Mouse (Mus musculus): ENCODE measurements around the gene Btbd11. TPM values are rescaled to one million over a fixed set of nuclear protein-coding genes. Genes with fewer than 3 reads are reported as not detected.
A peak's percentile ranks its signal among the peaks of the same experiment; 100 is the strongest.

Gene Btbd11
- total RNA-seq (2021): 1 to 10 TPM; 5.3 to 6.0 TPM
- long read RNA-seq, experiment 1, full-length matches to known transcripts: 2 of 3 reads
- long read RNA-seq, experiment 1, partial matches to known transcripts: 1 of 3 reads
- long read RNA-seq, experiment 1, other reads (novel, unspliced or antisense): 0 of 3 reads
- long read RNA-seq, experiment 2, full-length matches to known transcripts: 2 of 3 reads
- long read RNA-seq, experiment 2, partial matches to known transcripts: 1 of 3 reads
- long read RNA-seq, experiment 2, other reads (novel, unspliced or antisense): 0 of 3 reads

DNA sequence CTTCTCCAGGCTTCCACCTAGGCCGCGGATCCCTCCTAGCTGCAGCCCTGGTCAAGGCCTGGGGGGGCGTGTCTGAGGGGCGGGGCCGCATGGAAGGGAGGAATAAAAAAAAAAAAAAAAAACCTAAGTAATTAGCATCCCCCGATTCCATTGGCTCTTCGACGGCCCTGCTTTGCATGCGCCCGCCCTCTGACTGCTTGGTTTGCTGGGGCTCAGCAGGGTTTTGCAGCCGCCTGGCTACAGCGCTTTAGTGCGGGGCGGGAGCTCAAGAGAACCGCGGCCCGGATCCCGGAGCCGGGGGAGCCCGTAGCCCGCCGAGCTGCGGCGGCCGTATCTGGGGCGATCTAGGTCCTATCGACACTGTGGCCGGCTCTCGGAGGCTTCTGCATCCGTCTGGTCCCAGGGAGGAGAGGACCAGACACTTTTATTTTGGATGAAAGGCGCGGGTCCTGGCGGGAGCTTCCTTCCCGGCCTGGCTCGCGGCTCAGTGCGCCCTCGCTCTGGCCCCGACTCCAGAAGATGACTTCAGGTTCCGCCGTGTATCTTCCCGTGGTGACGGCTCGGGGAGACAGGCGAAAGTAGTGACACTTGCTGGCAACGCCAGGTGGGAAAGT, at the start of gene Btbd11:
Gene Btbd11 (plus strand): TSS at position 210 of the 614 bp plus-strand sequence.
- DNase-seq (ENCODE audit: low spot score in 2 of 2): peak; percentile 90 to 93

GRCm38 (mm10) chr10:85338733-85339132, 47.9 kb upstream of the Btbd11 start:
- DNase-seq (ENCODE audit: low spot score in 2 of 2): no peak

DNA sequence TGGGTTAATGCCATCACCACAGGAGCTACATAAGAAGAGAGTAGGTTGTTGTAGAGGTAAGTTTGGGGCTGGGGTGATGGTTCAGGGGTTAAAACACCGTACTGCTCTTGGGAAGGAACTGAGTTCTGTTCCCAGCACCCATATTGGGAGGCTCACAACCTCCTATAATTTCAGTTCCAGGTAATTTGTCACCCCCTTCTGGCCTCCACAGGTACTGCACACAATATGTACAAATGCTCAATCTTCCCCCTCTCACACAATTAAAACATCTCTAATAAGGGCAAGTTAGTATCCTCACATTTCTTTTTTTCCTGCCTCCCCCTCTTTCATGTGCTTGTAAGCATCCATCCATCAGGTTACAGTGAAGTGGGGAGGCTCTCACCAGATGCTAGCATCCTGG, 44.7 kb upstream of the Btbd11 start:
- DNase-seq (ENCODE audit: low spot score in 2 of 2): no peak

- DNase-seq (ENCODE audit: low spot score in 2 of 2): no peak
These were observed 39.4 kb upstream of the Btbd11 start for GRCm38 (mm10) chr10:85347171-85347570.

- DNase-seq (ENCODE audit: low spot score in 2 of 2): no peak
These were observed 34.1 kb upstream of the Btbd11 start for GRCm38 (mm10) chr10:85352505-85352904.

DNA sequence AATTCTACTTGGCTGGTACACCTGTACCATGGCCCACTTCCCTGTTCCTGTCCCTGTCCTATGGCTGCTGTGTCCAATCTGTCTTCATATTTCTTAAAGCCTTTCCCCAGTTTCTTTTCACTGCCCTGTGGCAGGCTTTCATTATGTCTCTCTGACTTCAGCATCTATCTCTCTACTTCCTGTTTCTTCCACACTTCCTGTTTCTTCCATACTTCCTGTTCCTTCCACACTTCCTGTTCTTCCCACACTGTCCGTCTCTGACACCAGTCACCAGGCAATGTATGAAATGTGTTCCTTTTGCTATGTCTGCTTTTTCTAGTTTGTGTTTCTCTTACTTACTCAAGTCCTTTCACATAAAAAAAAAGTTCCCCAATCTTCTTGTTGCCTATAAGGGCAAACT, 32.3 kb upstream of the Btbd11 start:
- DNase-seq (ENCODE audit: low spot score in 2 of 2): no peak

- DNase-seq (ENCODE audit: low spot score in 2 of 2): no peak
These were observed 27.0 kb upstream of the Btbd11 start for GRCm38 (mm10) chr10:85359501-85360066.

- DNase-seq (ENCODE audit: low spot score in 2 of 2): no peak
These were observed 23.7 kb upstream of the Btbd11 start for GRCm38 (mm10) chr10:85362766-85363442.

DNA sequence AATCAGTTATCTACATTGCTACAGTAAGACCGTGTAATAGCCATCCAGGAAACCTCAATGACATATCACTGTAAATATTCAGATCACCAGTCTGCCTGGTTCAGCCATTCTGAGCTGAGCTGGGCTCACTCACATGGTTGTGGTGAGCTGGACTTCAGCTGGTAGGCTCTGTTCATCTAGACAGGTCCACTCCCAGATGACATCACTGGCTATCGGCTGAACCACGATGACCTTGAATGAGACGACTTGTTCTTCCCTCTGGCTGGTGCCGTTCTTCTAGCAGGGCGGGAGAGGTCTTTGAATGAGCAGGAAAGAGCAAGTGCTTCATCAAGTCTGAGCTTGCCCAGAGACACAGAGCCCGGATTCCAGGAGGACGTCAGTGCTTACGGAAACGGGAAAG, 19.7 kb upstream of the Btbd11 start:
- peak in 1 of 2 experiments; percentile 24 for DNase-seq (ENCODE audit: low spot score in 2 of 2)

GRCm38 (mm10) chr10:85371309-85371708, 15.3 kb upstream of the Btbd11 start:
- no peak for DNase-seq (ENCODE audit: low spot score in 2 of 2)

- DNase-seq (ENCODE audit: low spot score in 2 of 2): no peak
These were observed 14.5 kb upstream of the Btbd11 start for GRCm38 (mm10) chr10:85372108-85372507.

DNA sequence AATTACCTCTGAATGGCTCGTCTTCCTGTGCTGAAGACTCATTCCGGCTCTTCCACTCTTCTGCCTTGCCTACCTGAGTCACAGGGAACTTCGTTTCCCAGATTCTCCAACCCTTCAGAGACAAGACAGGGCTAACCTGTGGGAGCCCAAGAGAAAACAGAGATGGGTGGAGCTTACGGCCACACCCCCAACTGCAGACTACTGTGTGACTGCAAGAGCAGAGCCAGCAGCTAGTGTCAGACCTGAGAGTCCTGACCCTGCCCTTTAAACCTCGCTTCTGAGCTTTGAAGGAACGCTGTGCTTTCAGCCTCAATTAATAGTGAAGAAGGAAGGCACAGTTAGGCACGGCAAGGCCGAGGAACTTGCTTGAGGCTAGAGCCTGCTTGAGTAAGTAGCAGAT, 7.6 kb upstream of the Btbd11 start:
- DNase-seq (ENCODE audit: low spot score in 2 of 2): no peak

DNA sequence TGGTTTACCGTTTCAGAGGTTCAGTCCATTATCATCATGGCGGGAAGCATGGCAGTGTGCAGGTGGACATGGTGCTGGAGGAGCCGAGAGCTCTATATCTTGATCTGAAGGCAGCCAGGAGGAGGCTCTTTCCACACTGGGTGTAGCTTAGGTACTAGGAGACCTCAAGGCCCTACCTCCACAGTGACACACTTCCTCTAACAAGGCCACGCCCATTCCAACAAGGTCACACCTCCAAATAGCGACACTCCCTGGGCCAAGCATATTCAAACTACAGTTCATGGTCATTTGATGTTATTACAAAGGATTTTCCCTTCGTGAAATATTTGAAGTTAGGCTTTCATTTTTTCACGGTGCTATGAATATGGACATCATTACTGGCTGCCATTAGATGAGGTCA, 3.6 kb upstream of the Btbd11 start:
- DNase-seq (ENCODE audit: low spot score in 2 of 2): no peak

- peak; percentile 45 to 58 for DNase-seq (ENCODE audit: low spot score in 2 of 2)
These were observed 831 bp downstream of the Btbd11 start for GRCm38 (mm10) chr10:85387219-85388070.

GRCm38 (mm10) chr10:85388071-85388750, 1.6 kb downstream of the Btbd11 start:
- DNase-seq (ENCODE audit: low spot score in 2 of 2): peak; percentile 10 to 36

GRCm38 (mm10) chr10:85388751-85389115, 2.1 kb downstream of the Btbd11 start:
- peak; percentile 14 to 33 for DNase-seq (ENCODE audit: low spot score in 2 of 2)

GRCm38 (mm10) chr10:85389286-85390139, 2.9 kb downstream of the Btbd11 start:
- no peak for DNase-seq (ENCODE audit: low spot score in 2 of 2)

DNA sequence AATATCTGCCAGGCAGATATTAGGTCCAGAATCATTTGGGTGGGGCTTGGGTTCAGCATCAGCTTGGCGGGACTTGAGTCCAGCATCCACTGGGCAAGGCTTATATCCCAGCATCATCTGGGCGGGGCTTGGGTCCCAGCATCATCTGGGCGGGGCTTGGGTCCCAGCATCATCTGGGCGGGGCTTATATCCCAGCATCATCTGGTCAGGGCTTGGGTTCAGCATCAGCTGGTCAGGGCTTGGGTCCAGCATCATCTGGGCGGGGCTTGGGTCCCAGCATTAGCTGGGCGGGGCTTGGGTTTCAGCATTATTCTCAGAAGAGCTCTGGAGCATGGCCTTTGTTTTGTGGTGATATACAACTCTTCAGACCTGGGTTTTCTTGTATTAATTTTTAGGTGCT, 6.4 kb downstream of the Btbd11 start:
- DNase-seq (ENCODE audit: low spot score in 2 of 2): no peak

GRCm38 (mm10) chr10:85394558-85394957, 7.9 kb downstream of the Btbd11 start:
- DNase-seq (ENCODE audit: low spot score in 2 of 2): no peak

DNA sequence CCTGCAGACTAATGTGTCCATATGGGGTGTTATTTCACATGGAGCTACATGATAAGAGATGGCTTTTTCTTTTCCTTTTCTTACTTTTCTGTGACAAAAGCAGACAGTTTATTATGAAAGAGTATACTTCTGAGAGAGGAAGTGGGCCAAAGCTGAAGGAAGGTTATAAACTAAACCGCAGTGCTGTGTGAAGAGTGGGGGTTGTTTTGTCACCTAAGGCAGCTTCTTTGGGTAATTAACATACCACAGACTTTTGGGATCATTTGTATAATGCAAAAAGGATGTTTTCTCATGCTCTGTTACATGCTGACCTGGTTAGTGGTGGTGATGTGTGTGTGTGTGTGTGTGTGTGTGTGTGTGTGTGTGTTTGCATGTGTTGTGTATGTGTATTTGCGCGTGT, 24.5 kb downstream of the Btbd11 start:
- DNase-seq (ENCODE audit: low spot score in 2 of 2): no peak

Data from adrenal gland, adult 18-20 months (tissue).